Mouse (Mus musculus) C2C12 (cell line): Measurements from ENCODE around the gene Nop58. TPM values are rescaled to one million over a fixed set of nuclear protein-coding genes. Genes with fewer than 3 reads are reported as not detected.
A peak's percentile ranks its signal among the peaks of the same experiment; 100 is the strongest.

Experiments used
- H3K27me3 ChIP-seq: one replicate; pipeline ENCODE4 v1.6.1; 2011; ENCODE audit not compliant: control insufficient read depth, insufficient read depth, insufficient read length
- H3K36me3 ChIP-seq: one replicate; pipeline ENCODE4 v1.6.1; 2011; ENCODE audit not compliant: control insufficient read depth, insufficient read depth
- H3K4me3 ChIP-seq: one replicate; pipeline ENCODE4 v1.5.1; 2011; ENCODE audit warnings: mild to moderate bottlenecking, control low read depth; ENCODE audit not compliant: poor library complexity, insufficient read depth, severe bottlenecking
- H3K79me2 ChIP-seq: one replicate; pipeline ENCODE4 v1.6.1; 2011; ENCODE audit not compliant: control insufficient read depth, insufficient read depth
- H3K79me3 ChIP-seq: one replicate; pipeline ENCODE4 v1.6.1; 2011; ENCODE audit warnings: low read depth, control low read depth
- H3ac ChIP-seq: one replicate; pipeline ENCODE3; 2011; ENCODE audit warnings: low read depth; ENCODE audit not compliant: control insufficient read depth, insufficient read length
- CEBPB ChIP-seq: IDR thresholded peaks from one replicate; pipeline ENCODE4 v1.6.1; 2011; ENCODE audit warnings: low read depth, mild to moderate bottlenecking, control low read depth, moderate library complexity
- CTCF ChIP-seq: IDR thresholded peaks from one replicate; pipeline ENCODE4 v1.5.1; 2011; ENCODE audit not compliant: control insufficient read depth, insufficient read depth, insufficient read length
- FOSL1 ChIP-seq: IDR thresholded peaks from one replicate; pipeline ENCODE4 v1.8.0; 2011; ENCODE audit warnings: mild to moderate bottlenecking, low read length; ENCODE audit not compliant: poor library complexity, insufficient read depth, severe bottlenecking
- MAX ChIP-seq: IDR thresholded peaks from one replicate; pipeline ENCODE4 v1.6.1; 2011; ENCODE audit warnings: mild to moderate bottlenecking, control low read depth
- MYOD1 ChIP-seq: IDR thresholded peaks from one replicate; pipeline ENCODE4 v1.6.1; 2011; ENCODE audit warnings: low read depth; ENCODE audit not compliant: control insufficient read depth, insufficient read length
- MYOG ChIP-seq: IDR thresholded peaks from one replicate; pipeline ENCODE4 v1.6.1; 2011; ENCODE audit not compliant: control insufficient read depth, insufficient read length; ENCODE audit errors: extremely low read depth
- USF1 ChIP-seq: IDR thresholded peaks from one replicate; pipeline ENCODE4 v1.6.1; 2011; ENCODE audit warnings: low read depth, mild to moderate bottlenecking, control low read depth, moderate library complexity
- polyA plus RNA-seq: library from polyadenylated mRNA; unstranded; fragments of >200 nt; fragmentation: generic; extraction: Trizol; gene quantifications from one replicate; pipeline ENCODE4 v1.2.1, GENCODE M21; 2012; ENCODE audit warnings: missing spikeins

Gene Nop58
- polyA plus RNA-seq, 1 experiment: 88.7 TPM

DNA sequence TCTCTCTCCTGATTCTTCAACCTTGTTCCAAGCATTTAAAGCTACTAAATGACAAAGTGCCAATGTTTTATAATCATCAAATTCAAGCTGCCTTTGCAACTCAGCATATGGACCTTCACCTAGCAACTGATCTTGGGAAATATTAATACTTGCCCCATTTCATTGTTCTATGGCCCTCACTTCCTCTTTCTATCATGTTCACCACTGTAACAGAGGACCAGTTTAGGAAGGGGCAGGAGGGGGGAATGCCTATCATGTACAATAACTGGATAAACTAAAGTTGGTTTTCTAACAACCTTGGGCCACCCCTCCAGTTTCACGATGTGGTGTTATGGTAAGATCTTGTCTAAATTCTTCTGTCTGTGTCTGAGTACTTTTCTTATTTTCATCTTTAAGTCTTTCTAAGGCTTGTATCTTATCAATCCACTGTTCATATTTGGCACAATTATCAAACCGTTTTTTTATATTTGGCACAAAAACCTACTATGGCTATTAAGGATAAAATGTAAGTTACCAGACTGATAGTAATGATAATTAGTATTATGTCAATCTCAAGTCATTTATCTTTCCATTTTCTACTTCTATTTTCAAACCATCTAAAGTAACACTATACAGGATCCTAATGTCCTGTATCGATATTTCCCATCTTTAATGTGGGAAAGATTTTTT is 31.4 kb upstream of the Nop58 start:
- Histone ChIP-seq H3K79me3 (peaks cover 23% of the 10 kb centered on the region), H3K4me3 (no peak overlapping the region), H3K27me3 (no peaks in the 10 kb centered on the region), H3K79me2 (peaks cover 46% of the 10 kb centered on the region), H3K36me3 (peaks cover 52% of the 10 kb centered on the region), H3ac (no peak overlapping the region)
- TF ChIP-seq FOSL1 (no peak), MAX (no peak), CTCF (no peak), MYOG (no peak), CEBPB (no peak), USF1 (no peak), MYOD1 (no peak)

DNA sequence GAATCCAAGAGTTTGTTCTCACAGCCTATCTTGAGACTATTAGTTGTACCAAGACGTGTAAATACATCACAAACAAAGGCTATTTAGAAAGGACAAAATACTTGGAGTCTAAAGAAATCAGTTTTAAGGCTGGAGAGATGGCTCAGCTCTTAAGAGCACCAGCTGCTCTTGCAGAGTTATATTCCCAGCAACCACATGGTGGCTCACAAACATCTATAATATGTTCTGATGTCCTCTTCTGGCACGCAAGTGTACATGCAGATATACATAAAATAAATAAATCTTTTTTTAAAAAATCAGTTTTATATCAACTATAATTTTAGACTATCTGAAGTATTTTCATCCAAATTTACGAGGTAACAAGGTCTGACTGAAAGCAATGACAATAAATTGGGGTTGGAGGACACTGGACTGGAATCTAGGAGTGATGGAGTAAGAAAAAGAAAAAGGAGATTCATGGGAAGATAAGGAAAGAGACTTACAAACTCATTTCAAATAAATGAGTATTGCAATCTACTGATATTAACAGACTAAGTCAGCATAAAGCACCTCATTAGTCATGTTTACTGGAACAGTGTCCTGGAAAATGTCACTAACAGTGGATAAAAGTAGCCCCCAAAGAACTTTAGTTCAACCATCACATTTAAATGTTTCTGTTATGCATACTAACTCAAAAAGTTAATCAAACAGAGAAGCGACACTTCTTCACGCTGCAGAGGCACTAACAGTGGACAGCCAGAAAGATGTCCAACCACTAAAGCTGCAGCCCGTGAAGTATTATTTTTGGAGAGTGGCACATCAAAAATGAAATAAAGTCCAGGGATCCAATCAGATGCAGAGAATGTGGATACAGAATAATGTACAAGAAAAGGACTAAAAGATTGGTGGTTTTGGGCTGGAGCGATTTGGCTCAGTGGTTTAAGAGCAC is 28.3 kb upstream of the Nop58 start:
- H3K4me3 ChIP-seq: no peak overlapping the region
- H3K79me3 ChIP-seq: peaks cover 50% of the 10 kb centered on the region
- peaks cover 77% of the 10 kb centered on the region for H3K79me2 ChIP-seq
- H3ac ChIP-seq: no peak overlapping the region
- no peak for TF ChIP-seq CEBPB
- TF ChIP-seq MYOD1: no peak
- TF ChIP-seq FOSL1: no peak
- TF ChIP-seq CTCF: no peak
- TF ChIP-seq MAX: no peak
- TF ChIP-seq USF1: no peak
- no peak for TF ChIP-seq MYOG
- no peaks in the 10 kb centered on the region for H3K27me3 ChIP-seq
- peaks cover 34% of the 10 kb centered on the region for H3K36me3 ChIP-seq

DNA sequence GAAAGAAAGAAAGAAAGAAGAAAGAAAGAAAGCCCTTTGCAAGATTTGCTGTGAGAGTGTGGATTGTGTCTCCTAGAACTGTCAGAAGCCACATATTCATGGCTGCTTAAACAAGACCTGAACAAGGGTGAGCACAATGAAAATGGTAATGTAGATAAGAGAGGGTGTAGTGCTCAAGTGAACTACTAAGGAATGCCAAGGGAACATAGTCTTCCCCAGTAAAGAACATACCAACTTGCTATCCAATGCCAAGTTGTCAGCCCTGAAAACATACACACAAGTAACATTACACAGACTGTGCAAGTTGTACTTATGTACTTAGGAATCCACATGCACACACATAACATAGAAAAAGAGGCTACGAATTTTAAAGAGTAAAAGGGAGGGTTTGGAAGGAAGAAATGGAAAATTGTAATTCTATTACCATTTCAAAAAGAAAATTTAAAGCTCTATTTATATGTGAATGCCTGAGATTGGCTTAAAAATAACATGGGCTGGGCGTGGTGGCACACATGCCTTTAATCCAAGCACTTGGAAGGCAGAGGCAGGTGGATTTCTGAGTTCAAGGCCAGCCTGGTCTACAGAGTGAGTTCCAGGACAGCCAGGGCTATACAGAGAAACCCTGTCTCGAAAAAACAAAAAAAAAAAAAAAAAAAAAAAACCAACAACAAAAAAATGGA is 21.2 kb upstream of the Nop58 start:
- no peak overlapping the region for H3K4me3 ChIP-seq
- peaks cover 86% of the 10 kb centered on the region for H3K79me3 ChIP-seq
- peaks cover 16% of the 10 kb centered on the region for H3K36me3 ChIP-seq
- peaks cover 100% of the 10 kb centered on the region for H3K79me2 ChIP-seq
- H3ac ChIP-seq: no peak overlapping the region
- TF ChIP-seq FOSL1 (no peak), USF1 (no peak), MYOD1 (no peak), MAX (no peak), CEBPB (no peak), CTCF (no peak), MYOG (no peak)
- no peaks in the 10 kb centered on the region for H3K27me3 ChIP-seq

DNA sequence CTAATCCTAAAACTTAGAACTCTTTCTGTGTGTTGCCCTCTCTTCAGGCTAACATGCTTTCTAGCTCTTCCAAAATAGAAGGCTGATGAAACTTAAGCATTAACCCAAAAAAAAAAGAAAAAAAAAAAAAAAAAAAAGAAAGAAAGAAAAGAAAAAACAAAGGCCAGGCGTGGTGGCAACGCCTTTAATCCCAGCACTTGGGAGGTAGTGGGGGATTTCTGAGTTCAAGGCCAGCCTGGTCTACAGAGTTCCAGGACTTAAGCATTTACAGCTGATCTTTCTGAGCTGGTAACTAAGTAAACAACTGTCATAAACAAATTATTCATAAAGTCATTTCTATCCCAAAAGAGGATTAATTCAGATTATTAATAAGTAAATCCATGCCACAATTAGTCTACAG is 15.9 kb upstream of the Nop58 start:
- H3K27me3 ChIP-seq: no peaks in the 10 kb centered on the region
- no peak overlapping the region for H3ac ChIP-seq
- peaks cover 90% of the 10 kb centered on the region for H3K79me2 ChIP-seq
- TF ChIP-seq MAX (no peak), USF1 (no peak), MYOG (no peak), FOSL1 (no peak), CEBPB (no peak), MYOD1 (no peak), CTCF (no peak)
- no peak overlapping the region for H3K4me3 ChIP-seq
- H3K36me3 ChIP-seq: peaks cover 11% of the 10 kb centered on the region
- peaks cover 77% of the 10 kb centered on the region for H3K79me3 ChIP-seq

DNA sequence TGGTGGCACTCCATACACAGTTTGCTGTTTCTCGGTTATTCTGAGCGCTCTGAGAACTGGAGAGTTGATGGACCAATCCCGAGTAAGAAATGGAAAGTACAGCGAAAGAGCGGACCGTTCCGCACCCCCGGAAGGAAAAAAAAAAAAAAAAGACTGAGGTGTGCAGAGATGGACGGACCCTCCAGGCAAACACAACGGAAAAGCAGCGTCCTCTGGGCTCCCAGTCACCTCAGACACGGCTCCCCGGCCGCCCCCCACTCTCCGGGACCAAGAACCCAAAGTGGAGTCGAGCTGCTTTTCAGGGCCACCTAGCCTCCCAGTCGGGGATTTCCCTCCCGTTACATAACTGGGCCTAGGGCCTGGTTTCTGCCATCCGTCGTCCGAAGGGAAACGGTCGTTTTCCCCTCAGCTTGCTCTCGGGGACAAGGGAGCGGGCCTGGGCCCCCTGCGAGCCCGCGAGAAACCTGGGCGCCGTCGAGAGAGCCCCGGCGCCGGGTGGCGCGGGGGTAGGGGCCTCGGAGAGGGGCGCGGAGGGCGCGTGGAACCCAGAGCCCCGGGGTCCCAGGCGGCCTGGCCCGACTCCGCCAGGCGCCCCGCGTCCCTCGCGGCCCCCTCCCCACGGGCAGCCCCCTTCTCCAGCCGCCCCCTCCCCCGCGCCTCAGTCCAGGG is 14.7 kb upstream of the Nop58 start:
- Histone ChIP-seq H3ac (peak overlapping the region; percentile 97), H3K36me3 (peaks cover 11% of the 10 kb centered on the region), H3K27me3 (no peaks in the 10 kb centered on the region), H3K4me3 (peak overlapping the region; percentile 92), H3K79me2 (peaks cover 78% of the 10 kb centered on the region), H3K79me3 (peaks cover 67% of the 10 kb centered on the region)
- TF ChIP-seq CTCF (no peak), MAX (no peak), CEBPB (no peak), MYOG (no peak), USF1 (no peak), MYOD1 (no peak)
